Mouse (Mus musculus) liver, embryonic 12.5 days (tissue): ENCODE results near the gene Exo1. TPM values are rescaled to one million over a fixed set of nuclear protein-coding genes. Genes with fewer than 3 reads are reported as not detected.

Experiments used
- ATAC-seq: fragments of 200-750 bp; cut with Nextera tagmentation; 2 replicates; pipeline ENCODE4 v1.8.0; 2017; ENCODE audit warnings: moderate number of reproducible peaks, mild to moderate bottlenecking, moderate library complexity
- H3K27ac ChIP-seq: fragments of 300-500 bp; sonication (generic); 2 replicates; pipeline ENCODE4 v1.5.1; 2016; ENCODE audit warnings: mild to moderate bottlenecking
- H3K27me3 ChIP-seq: fragments of 300-500 bp; sonication (generic); replicated peaks from 2 replicates; pipeline ENCODE4 v1.6.1; 2016; ENCODE audit warnings: mild to moderate bottlenecking, moderate library complexity
- H3K36me3 ChIP-seq: fragments of 300-500 bp; sonication (generic); 2 replicates; pipeline ENCODE4 v1.6.1; 2016; ENCODE audit warnings: mild to moderate bottlenecking, moderate library complexity
- H3K4me1 ChIP-seq: fragments of 300-500 bp; sonication (generic); 2 replicates; pipeline ENCODE4 v1.6.1; 2016
- H3K4me2 ChIP-seq: fragments of 300-500 bp; sonication (generic); 2 replicates; pipeline ENCODE4 v1.6.1; 2016; ENCODE audit warnings: mild to moderate bottlenecking, moderate library complexity
- H3K4me3 ChIP-seq: fragments of 300-500 bp; sonication (generic); 2 replicates; pipeline ENCODE4 v1.5.1; 2016; ENCODE audit warnings: mild to moderate bottlenecking, moderate library complexity
- H3K9ac ChIP-seq: fragments of 300-500 bp; sonication (generic); 2 replicates; pipeline ENCODE4 v1.6.1; 2016; ENCODE audit warnings: mild to moderate bottlenecking, moderate library complexity
- H3K9me3 ChIP-seq: fragments of 300-500 bp; sonication (generic); replicated peaks from 2 replicates; pipeline ENCODE4 v1.6.1; 2016; ENCODE audit warnings: mild to moderate bottlenecking, moderate library complexity
- WGBS: fragments of 180-500 bp; shearing (Covaris S2); methylation state at CpG from one replicate; pipeline ENCODE4 v1.1.7; 2016; ENCODE audit not compliant: insufficient replicate concordance; 5-methylcytosine and 5-hydroxymethylcytosine counted together
- polyA plus RNA-seq: library from polyadenylated mRNA; unstranded; fragments of >200 nt; fragmentation: Nextera tagmentation; extraction: Ambion mirVana; gene quantifications from 2 replicates; pipeline ENCODE4 v1.2.1, GENCODE M21; 2016

Exo1 gene
- polyA plus RNA-seq, 1 experiment from 2014 or later, result 76.5 TPM

GRCm38 (mm10) chr1:175920029-175920428, 39.6 kb downstream of the Exo1 start, which contains the start of gene Gm38100:
Gene Gm38100 (plus strand): TSS chr1:175920329.
- Histone ChIP-seq H3K27ac (no peak within 1 kb of the TSS), H3K4me2 (no peak within 1 kb of the TSS), H3K27me3 (no peaks in the 10 kb centered on the region), H3K4me3 (no peak within 1 kb of the TSS), H3K9ac (no peak within 1 kb of the TSS), H3K4me1 (no peaks in the 10 kb centered on the region), H3K36me3 (no peaks in the 10 kb centered on the region), H3K9me3 (no peaks in the 10 kb centered on the region)
- WGBS, result 71% methylated on average over 9 of the region's 9 CpGs
- no peak for ATAC-seq

- Histone ChIP-seq H3K9me3 (no peaks in the 10 kb centered on the region), H3K4me2 (no peak overlapping the region), H3K27me3 (no peaks in the 10 kb centered on the region), H3K4me3 (no peak overlapping the region), H3K9ac (no peak overlapping the region), H3K27ac (no peak overlapping the region), H3K4me1 (no peaks in the 10 kb centered on the region), H3K36me3 (no peaks in the 10 kb centered on the region)
- 80% methylated on average over 8 of the region's 8 CpGs for WGBS
- no peak for ATAC-seq
Measured at GRCm38 (mm10) chr1:175921091-175921490, 40.7 kb downstream of the Exo1 start.

- H3K27ac ChIP-seq, result no peak overlapping the region
- no peak overlapping the region for H3K4me2 ChIP-seq
- H3K36me3 ChIP-seq, result no peaks in the 10 kb centered on the region
- no peaks in the 10 kb centered on the region for H3K4me1 ChIP-seq
- no peak overlapping the region for H3K9ac ChIP-seq
- H3K27me3 ChIP-seq, result no peaks in the 10 kb centered on the region
- WGBS, result 35% methylated on average over 7 of the region's 7 CpGs
- H3K4me3 ChIP-seq, result no peak overlapping the region
- no peak for ATAC-seq
- H3K9me3 ChIP-seq, result no peaks in the 10 kb centered on the region
Measured at GRCm38 (mm10) chr1:175923848-175924787, 43.7 kb downstream of the Exo1 start.

GRCm38 (mm10) chr1:175931391-175931790, 51.0 kb downstream of the Exo1 start:
- H3K9me3 ChIP-seq, result no peaks in the 10 kb centered on the region
- 85% methylated on average over 5 of the region's 5 CpGs for WGBS
- H3K4me1 ChIP-seq, result no peaks in the 10 kb centered on the region
- ATAC-seq, result no peak
- H3K27ac ChIP-seq, result no peak overlapping the region
- H3K27me3 ChIP-seq, result no peaks in the 10 kb centered on the region
- no peak overlapping the region for H3K4me2 ChIP-seq
- no peaks in the 10 kb centered on the region for H3K36me3 ChIP-seq
- H3K4me3 ChIP-seq, result no peak overlapping the region
- H3K9ac ChIP-seq, result no peak overlapping the region

GRCm38 (mm10) chr1:175936282-175936737, 55.9 kb downstream of the Exo1 start:
- no peaks in the 10 kb centered on the region for H3K9me3 ChIP-seq
- H3K4me1 ChIP-seq, result no peaks in the 10 kb centered on the region
- H3K9ac ChIP-seq, result no peak overlapping the region
- peak overlapping the region; percentile 30 for H3K4me2 ChIP-seq
- H3K4me3 ChIP-seq, result no peak overlapping the region
- H3K27ac ChIP-seq, result no peak overlapping the region
- WGBS, result 13% methylated on average over 11 of the region's 11 CpGs
- no peaks in the 10 kb centered on the region for H3K36me3 ChIP-seq
- 0 out of 2 replicates have a peak, but pooled peaks have one; percentile 40 for ATAC-seq
- no peaks in the 10 kb centered on the region for H3K27me3 ChIP-seq

- Histone ChIP-seq H3K27ac (no peak overlapping the region), H3K27me3 (no peaks in the 10 kb centered on the region), H3K4me1 (no peaks in the 10 kb centered on the region), H3K36me3 (no peaks in the 10 kb centered on the region), H3K4me3 (no peak overlapping the region), H3K9me3 (no peaks in the 10 kb centered on the region), H3K4me2 (no peak overlapping the region), H3K9ac (no peak overlapping the region)
- 66% methylated on average over 3 of the region's 3 CpGs for WGBS
- no peak for ATAC-seq
Measured at GRCm38 (mm10) chr1:175938731-175939130, 58.4 kb downstream of the Exo1 start.

GRCm38 (mm10) chr1:175943168-175943567, 62.8 kb downstream of the Exo1 start:
- H3K4me3 ChIP-seq, result no peak overlapping the region
- no peak for ATAC-seq
- H3K4me1 ChIP-seq, result no peaks in the 10 kb centered on the region
- H3K4me2 ChIP-seq, result no peak overlapping the region
- no peaks in the 10 kb centered on the region for H3K27me3 ChIP-seq
- H3K27ac ChIP-seq, result no peak overlapping the region
- H3K9ac ChIP-seq, result no peak overlapping the region
- 75% methylated on average over 7 of the region's 7 CpGs for WGBS
- no peaks in the 10 kb centered on the region for H3K36me3 ChIP-seq
- H3K9me3 ChIP-seq, result no peaks in the 10 kb centered on the region

- ATAC-seq, result no peak
- WGBS, result 62% methylated on average over 4 of the region's 4 CpGs
- Histone ChIP-seq H3K36me3 (no peaks in the 10 kb centered on the region), H3K27me3 (no peaks in the 10 kb centered on the region), H3K4me3 (no peak overlapping the region), H3K9ac (no peak overlapping the region), H3K9me3 (no peaks in the 10 kb centered on the region), H3K4me2 (no peak overlapping the region), H3K27ac (no peak overlapping the region), H3K4me1 (no peaks in the 10 kb centered on the region)
Measured at GRCm38 (mm10) chr1:175946718-175947315, 66.4 kb downstream of the Exo1 start.

GRCm38 (mm10) chr1:175950421-175950820, 70.0 kb downstream of the Exo1 start:
- no peaks in the 10 kb centered on the region for H3K36me3 ChIP-seq
- no peak overlapping the region for H3K9ac ChIP-seq
- no peak for ATAC-seq
- H3K4me1 ChIP-seq, result no peaks in the 10 kb centered on the region
- WGBS, result 67% methylated on average over 3 of the region's 3 CpGs
- H3K9me3 ChIP-seq, result no peaks in the 10 kb centered on the region
- H3K27me3 ChIP-seq, result no peaks in the 10 kb centered on the region
- H3K4me3 ChIP-seq, result no peak overlapping the region
- H3K27ac ChIP-seq, result no peak overlapping the region
- no peak overlapping the region for H3K4me2 ChIP-seq

GRCm38 (mm10) chr1:175950851-175951250, 70.5 kb downstream of the Exo1 start:
- Histone ChIP-seq H3K36me3 (no peaks in the 10 kb centered on the region), H3K9ac (no peak overlapping the region), H3K27ac (no peak overlapping the region), H3K4me3 (no peak overlapping the region), H3K4me1 (no peaks in the 10 kb centered on the region), H3K27me3 (no peaks in the 10 kb centered on the region), H3K4me2 (no peak overlapping the region), H3K9me3 (no peaks in the 10 kb centered on the region)
- ATAC-seq, result no peak
- WGBS, result 82% methylated on average over 2 of the region's 2 CpGs

- H3K27ac ChIP-seq, result no peak overlapping the region
- ATAC-seq, result no peak
- no peak overlapping the region for H3K4me2 ChIP-seq
- no peaks in the 10 kb centered on the region for H3K4me1 ChIP-seq
- no peak overlapping the region for H3K9ac ChIP-seq
- H3K27me3 ChIP-seq, result no peaks in the 10 kb centered on the region
- no peaks in the 10 kb centered on the region for H3K36me3 ChIP-seq
- WGBS, result 57% methylated on average over 2 of the region's 2 CpGs
- no peaks in the 10 kb centered on the region for H3K9me3 ChIP-seq
- no peak overlapping the region for H3K4me3 ChIP-seq
Measured at GRCm38 (mm10) chr1:175961786-175962185, 81.4 kb downstream of the Exo1 start.
